Mouse (Mus musculus): ENCODE measurements around the gene Lonp2.

- TF ChIP-seq CTCF (IDR thresholded peaks at IDR 0.05; ENCODE audit: low read depth, low read length) (no peak), POLR2A (IDR thresholded peaks at IDR 0.05; ENCODE audit: borderline replicate concordance, low read depth, low read length) (no peak)
Observed at GRCm38 (mm10) chr8:86718332-86718994, 94.6 kb downstream of the Lonp2 start.

All from bone marrow macrophage, adult 2 months (primary cell).